ENCODE assay signal across 12 mouse cellular contexts in genomic region chr9:79926464-79927155, GRCm38 (mm10).
DNase-seq lines count a peak whose midpoint lies in the region; ATAC-seq lines count a peak whose summit lies in the region.
"Had no signal": no experiment of that assay in that cellular context is flagged by ENCODE, and none has a peak within 500 bp of the region (broad histone marks: within the 10 kb centered on the region; RNA-seq: fewer than 3 reads in every experiment).

No protein-coding gene starts in this region.

- 0 out of 2 replicates have a peak overlapping the region, but pooled peaks have one; percentile 16 for H3K27ac ChIP-seq in intestine, embryonic 14.5 days (ENCODE audit: low read depth)
- H3K27ac ChIP-seq in intestine, embryonic 15.5 days: no peak overlapping the region
- 0 out of 2 replicates have a peak overlapping the region, but pooled peaks have one; percentile 10 for H3K27ac ChIP-seq in brown adipose tissue, adult 24 weeks (replicated peaks; ENCODE audit: low read depth, low read length)
- peak overlapping the region; percentile 58 for H3K27ac ChIP-seq in heart, embryonic 12.5 days (ENCODE audit: poor library complexity, severe bottlenecking)
- H3K27ac ChIP-seq in midbrain, embryonic 15.5 days: no peak overlapping the region
- H3K27ac ChIP-seq: forebrain, embryonic 10.5 days; limb, embryonic 10.5 days; macrophage had no signal

- H3K36me3 ChIP-seq in intestine, embryonic 14.5 days (ENCODE audit: control insufficient read depth, insufficient read depth, low read length): no peaks in the 10 kb centered on the region
- H3K36me3 ChIP-seq in intestine, embryonic 15.5 days: no peaks in the 10 kb centered on the region
- no peaks in the 10 kb centered on the region for H3K36me3 ChIP-seq in heart, embryonic 12.5 days
- no peaks in the 10 kb centered on the region for H3K36me3 ChIP-seq in midbrain, embryonic 15.5 days (replicated peaks)
- H3K36me3 ChIP-seq: forebrain, embryonic 10.5 days; limb, embryonic 10.5 days had no signal

- H3K9ac ChIP-seq in intestine, embryonic 14.5 days (ENCODE audit: low read length): no peak overlapping the region
- H3K9ac ChIP-seq in intestine, embryonic 15.5 days: no peak overlapping the region
- H3K9ac ChIP-seq in heart, embryonic 12.5 days: no peak overlapping the region
- H3K9ac ChIP-seq in midbrain, embryonic 15.5 days: no peak overlapping the region

- ATAC-seq in intestine, embryonic 14.5 days (replicated peaks; ENCODE audit: low FRiP score, low TSS enrichment, low read depth): no peak
- no peak for ATAC-seq in intestine, embryonic 15.5 days
- 0 out of 2 replicates have a peak, but pooled peaks have one; percentile 37 for ATAC-seq in heart, embryonic 12.5 days (ENCODE audit: insufficient number of reproducible peaks, low FRiP score)
- no peak for ATAC-seq in midbrain, embryonic 15.5 days (replicated peaks)

- no peaks in the 10 kb centered on the region for H3K9me3 ChIP-seq in intestine, embryonic 14.5 days (ENCODE audit: control insufficient read depth, low read length)
- H3K9me3 ChIP-seq in intestine, embryonic 15.5 days: no peaks in the 10 kb centered on the region
- no peaks in the 10 kb centered on the region for H3K9me3 ChIP-seq in heart, embryonic 12.5 days (replicated peaks)
- H3K9me3 ChIP-seq in midbrain, embryonic 15.5 days: no peaks in the 10 kb centered on the region
- H3K9me3 ChIP-seq: forebrain, embryonic 10.5 days; limb, embryonic 10.5 days had no signal

- 0 out of 2 replicates have a peak, but pooled peaks cover 5% of the 10 kb centered on the region for H3K4me1 ChIP-seq in intestine, embryonic 14.5 days (replicated peaks; ENCODE audit: control insufficient read depth, insufficient read depth, low read length)
- 0 out of 2 replicates have a peak, but pooled peaks cover 2% of the 10 kb centered on the region for H3K4me1 ChIP-seq in intestine, embryonic 15.5 days (replicated peaks)
- peaks cover 7% of the 10 kb centered on the region for H3K4me1 ChIP-seq in brown adipose tissue, adult 24 weeks (ENCODE audit: control insufficient read depth, insufficient read depth, insufficient read length, low read length)
- H3K4me1 ChIP-seq in heart, embryonic 12.5 days (replicated peaks): peaks cover 36% of the 10 kb centered on the region
- H3K4me1 ChIP-seq in midbrain, embryonic 15.5 days: no peaks in the 10 kb centered on the region

- no peak for DNase-seq in intestine, embryonic 14.5 days (ENCODE audit: low spot score)
- peak; percentile 67 for DNase-seq in skeletal muscle tissue, adult 2 months (ENCODE audit: low read depth, low spot score)
- DNase-seq in frontal cortex, adult 2 months (ENCODE audit: extremely low spot score in 1 of 2, low spot score in 1 of 2): no peak
- DNase-seq: kidney, adult 11 months; thymus, postnatal 36 days had no signal

- no peaks in the 10 kb centered on the region for H3K27me3 ChIP-seq in intestine, embryonic 14.5 days (replicated peaks; ENCODE audit: control insufficient read depth, insufficient read depth, low read length)
- H3K27me3 ChIP-seq in intestine, embryonic 15.5 days (replicated peaks): no peaks in the 10 kb centered on the region
- H3K27me3 ChIP-seq in heart, embryonic 12.5 days (replicated peaks): no peaks in the 10 kb centered on the region
- no peaks in the 10 kb centered on the region for H3K27me3 ChIP-seq in midbrain, embryonic 15.5 days (replicated peaks)

- WGBS in intestine, embryonic 14.5 days: 69% methylated on average over 9 of the region's 9 CpGs
- 63% methylated on average over 9 of the region's 9 CpGs for WGBS in intestine, embryonic 15.5 days
- 60% methylated on average over 9 of the region's 9 CpGs for WGBS in heart, embryonic 12.5 days
- 88% methylated on average over 9 of the region's 9 CpGs for WGBS in midbrain, embryonic 15.5 days

- no peak overlapping the region for H3K4me2 ChIP-seq in intestine, embryonic 14.5 days (ENCODE audit: low read length)
- no peak overlapping the region for H3K4me2 ChIP-seq in intestine, embryonic 15.5 days (replicated peaks)
- H3K4me2 ChIP-seq in heart, embryonic 12.5 days: no peak overlapping the region
- no peak overlapping the region for H3K4me2 ChIP-seq in midbrain, embryonic 15.5 days

- H3K4me3 ChIP-seq in intestine, embryonic 14.5 days (ENCODE audit: low read depth, low read length): no peak overlapping the region
- H3K4me3 ChIP-seq in intestine, embryonic 15.5 days (replicated peaks): no peak overlapping the region
- no peak overlapping the region for H3K4me3 ChIP-seq in brown adipose tissue, adult 24 weeks (ENCODE audit: insufficient read depth, low read depth, low read length)
- H3K4me3 ChIP-seq in heart, embryonic 12.5 days: no peak overlapping the region
- no peak overlapping the region for H3K4me3 ChIP-seq in midbrain, embryonic 15.5 days
- H3K4me3 ChIP-seq: forebrain, embryonic 10.5 days; limb, embryonic 10.5 days had no signal

Comparison
In these comparisons a context has a peak if more than half of its experiments do, and no peak if none do; other contexts are left out.
1. H3K27ac ChIP-seq: peak in intestine, embryonic 14.5 days (single experiment), brown adipose tissue, adult 24 weeks (single experiment) and heart, embryonic 12.5 days (single experiment); none in intestine, embryonic 15.5 days (single experiment) and midbrain, embryonic 15.5 days (single experiment).